ENCODE assay signal across 26 mouse cellular contexts in genomic region chr12:12498621-12499020, GRCm38 (mm10).
A peak's percentile ranks its signal among the peaks of the same experiment; 100 is the strongest.
DNase-seq lines count a peak whose midpoint lies in the region; ATAC-seq and TF ChIP-seq lines count a peak whose summit lies in the region.
"Had no signal": no experiment of that assay in that cellular context is flagged by ENCODE, and none has a peak within 500 bp of the region (broad histone marks: within the 10 kb centered on the region; RNA-seq: fewer than 3 reads in every experiment).

No protein-coding gene starts in this region.

- ATAC-seq in heart, embryonic 11.5 days (replicated peaks; ENCODE audit: insufficient number of reproducible peaks, low FRiP score, low TSS enrichment) = no peak
- no peak for ATAC-seq in liver, embryonic 12.5 days
- no peak for ATAC-seq in liver, postnatal 0 days
- no peak for ATAC-seq in megakaryocyte, adult 5-6 weeks (ENCODE audit: poor library complexity, severe bottlenecking)
- ATAC-seq: forebrain, embryonic 13.5 days; forebrain, embryonic 16.5 days had no signal

- no peaks in the 10 kb centered on the region for H3K27me3 ChIP-seq in heart, embryonic 10.5 days (ENCODE audit: insufficient read depth, poor library complexity, severe bottlenecking)
- H3K27me3 ChIP-seq in heart, embryonic 11.5 days (ENCODE audit: control insufficient read depth, insufficient read depth, low read length) = no peaks in the 10 kb centered on the region
- no peaks in the 10 kb centered on the region for H3K27me3 ChIP-seq in liver, embryonic 12.5 days (replicated peaks)
- H3K27me3 ChIP-seq in liver, postnatal 0 days (ENCODE audit: insufficient read depth, low read length) = no peaks in the 10 kb centered on the region
- H3K27me3 ChIP-seq in megakaryocyte, embryonic 14.5 days (replicated peaks) = no peaks in the 10 kb centered on the region
- H3K27me3 ChIP-seq: CH12.LX; embryonic facial prominence, embryonic 13.5 days; forebrain, embryonic 13.5 days; heart, embryonic 13.5 days; hindbrain, embryonic 12.5 days; hindbrain, embryonic 15.5 days had no signal

- H3K4me1 ChIP-seq in heart, embryonic 10.5 days = peaks cover 15% of the 10 kb centered on the region
- no peaks in the 10 kb centered on the region; the same call in 1 of the 2 replicates for H3K4me1 ChIP-seq in heart, embryonic 11.5 days (ENCODE audit: control insufficient read depth, insufficient read depth, low read length)
- H3K4me1 ChIP-seq in liver, embryonic 12.5 days = peaks cover 60% of the 10 kb centered on the region
- H3K4me1 ChIP-seq in liver, postnatal 0 days (ENCODE audit: insufficient read depth) = peaks cover 14% of the 10 kb centered on the region
- peaks cover 82% of the 10 kb centered on the region for H3K4me1 ChIP-seq in megakaryocyte, embryonic 14.5 days
- H3K4me1 ChIP-seq: forebrain, embryonic 13.5 days; hindbrain, embryonic 12.5 days; hindbrain, embryonic 15.5 days had no signal

- no peak overlapping the region for H3K9ac ChIP-seq in heart, embryonic 11.5 days (ENCODE audit: low read depth, low read length)
- H3K9ac ChIP-seq in liver, embryonic 12.5 days = no peak overlapping the region
- no peak overlapping the region for H3K9ac ChIP-seq in liver, postnatal 0 days (replicated peaks)
- H3K9ac ChIP-seq: embryonic facial prominence, embryonic 13.5 days; forebrain, embryonic 13.5 days; heart, embryonic 13.5 days; hindbrain, embryonic 12.5 days; hindbrain, embryonic 15.5 days had no signal

- no peak for TF ChIP-seq CTCF in liver, postnatal 0 days (IDR thresholded peaks at IDR 0.05; ENCODE audit: low read depth)

- no peak for TF ChIP-seq EP300 in liver, postnatal 0 days (IDR thresholded peaks at IDR 0.05; ENCODE audit: low read depth)

- H3K4me2 ChIP-seq in heart, embryonic 11.5 days = no peak overlapping the region
- H3K4me2 ChIP-seq in liver, embryonic 12.5 days = no peak overlapping the region
- no peak overlapping the region for H3K4me2 ChIP-seq in liver, postnatal 0 days (ENCODE audit: low read depth, low read length)
- H3K4me2 ChIP-seq: embryonic facial prominence, embryonic 13.5 days; forebrain, embryonic 13.5 days; heart, embryonic 13.5 days; hindbrain, embryonic 12.5 days; hindbrain, embryonic 15.5 days had no signal

- no peak overlapping the region for H3K4me3 ChIP-seq in heart, embryonic 10.5 days
- H3K4me3 ChIP-seq in heart, embryonic 11.5 days (ENCODE audit: low read depth, low read length) = no peak overlapping the region
- H3K4me3 ChIP-seq in liver, embryonic 12.5 days = no peak overlapping the region
- H3K4me3 ChIP-seq in liver, postnatal 0 days (ENCODE audit: low read depth, low read length) = no peak overlapping the region
- H3K4me3 ChIP-seq in megakaryocyte, embryonic 14.5 days (replicated peaks) = peak overlapping the region; percentile 47
- H3K4me3 ChIP-seq: embryonic facial prominence, embryonic 13.5 days; forebrain, embryonic 10.5 days; forebrain, embryonic 13.5 days; heart, adult 2 months; heart, embryonic 13.5 days; hindbrain, embryonic 12.5 days; hindbrain, embryonic 15.5 days had no signal

- DNase-seq in heart, embryonic 10.5 days (ENCODE audit: low spot score) = peak; percentile 61
- DNase-seq in liver, postnatal 0 days = no peak
- no peak for DNase-seq in spleen, postnatal 14 days (ENCODE audit: low spot score in 2 of 2)
- DNase-seq: adrenal gland, adult 2 months; adrenal gland, postnatal 14 days; B cell, adult 2 months; cerebellum, adult 11 months; cerebellum, adult 2 months; cerebellum, adult 9-11 months; cerebellum, postnatal 25 days; gastrocnemius, postnatal 10 days; gastrocnemius, postnatal 36 days; heart, adult 2 months had no signal

- no peaks in the 10 kb centered on the region for H3K9me3 ChIP-seq in heart, embryonic 10.5 days
- H3K9me3 ChIP-seq in heart, embryonic 11.5 days (replicated peaks; ENCODE audit: control insufficient read depth, low read length) = no peaks in the 10 kb centered on the region
- no peaks in the 10 kb centered on the region for H3K9me3 ChIP-seq in liver, embryonic 12.5 days (replicated peaks)
- no peaks in the 10 kb centered on the region for H3K9me3 ChIP-seq in liver, postnatal 0 days (ENCODE audit: low read length)
- H3K9me3 ChIP-seq in megakaryocyte, embryonic 14.5 days = no peaks in the 10 kb centered on the region
- H3K9me3 ChIP-seq: embryonic facial prominence, embryonic 13.5 days; forebrain, embryonic 10.5 days; forebrain, embryonic 13.5 days; G1E; heart, embryonic 13.5 days; hindbrain, embryonic 12.5 days; hindbrain, embryonic 15.5 days had no signal

- H3K36me3 ChIP-seq in heart, embryonic 10.5 days = no peaks in the 10 kb centered on the region
- no peaks in the 10 kb centered on the region for H3K36me3 ChIP-seq in heart, embryonic 11.5 days (ENCODE audit: control insufficient read depth, insufficient read depth, low read length)
- H3K36me3 ChIP-seq in liver, embryonic 12.5 days = no peaks in the 10 kb centered on the region
- H3K36me3 ChIP-seq in liver, postnatal 0 days (replicated peaks; ENCODE audit: insufficient read depth, low read length) = no peaks in the 10 kb centered on the region
- no peaks in the 10 kb centered on the region for H3K36me3 ChIP-seq in megakaryocyte, embryonic 14.5 days (replicated peaks; ENCODE audit: low read length)
- H3K36me3 ChIP-seq: embryonic facial prominence, embryonic 13.5 days; forebrain, embryonic 10.5 days; G1E; heart, embryonic 13.5 days; hindbrain, embryonic 12.5 days; hindbrain, embryonic 15.5 days had no signal

- H3K27ac ChIP-seq in heart, embryonic 10.5 days = no peak overlapping the region
- H3K27ac ChIP-seq in heart, embryonic 11.5 days (ENCODE audit: low read depth, low read length) = no peak overlapping the region
- peak overlapping the region; percentile 64 for H3K27ac ChIP-seq in liver, embryonic 12.5 days
- H3K27ac ChIP-seq in liver, postnatal 0 days (ENCODE audit: low read depth) = no peak overlapping the region
- H3K27ac ChIP-seq: embryonic facial prominence, embryonic 13.5 days; forebrain, embryonic 10.5 days; forebrain, embryonic 13.5 days; heart, adult 2 months; heart, embryonic 13.5 days; hindbrain, embryonic 12.5 days; hindbrain, embryonic 15.5 days had no signal
